Mouse (Mus musculus): ENCODE measurements around the gene Ppan. TPM values are rescaled to one million over a fixed set of nuclear protein-coding genes. Genes with fewer than 3 reads are reported as not detected.

Gene Ppan
- polyA plus RNA-seq, 1 experiment from 2014 or later = 42.2 TPM

- CTCF ChIA-PET = interaction anchor here (0.6 kb wide), 1 partner anchor 24 kb away, joined by 3 read pairs; no protein-coding TSS in a partner anchor
- POLR2A ChIA-PET = no interaction called here
- no peak for DNase-seq (ENCODE audit: low read depth, low spot score)
- no peak for TF ChIP-seq CTCF (IDR thresholded peaks at IDR 0.05)
- in situ Hi-C loops (cut with MboI; ENCODE audit: low pct_unique_long_range_greater_than_20kb) = no loop called here
- ATAC-seq = no peak
- no peaks in the 10 kb centered on the region for H3K27me3 ChIP-seq
These were observed 35.3 kb downstream of the Ppan start for GRCm38 (mm10) chr9:20923258-20923657.

Other genes starting within 250 kb of the Ppan start
- 439 TPM for gene Ubl5, start 245.3 kb upstream of the Ppan start, polyA plus RNA-seq (2021)
- gene Fbxl12, start 243.4 kb upstream of the Ppan start, polyA plus RNA-seq (2021) = 19.2 TPM
- 27.1 TPM for gene Pin1, start 236.1 kb upstream of the Ppan start, polyA plus RNA-seq (2021)
- 0.32 TPM for gene Olfm2, start 141.8 kb upstream of the Ppan start, polyA plus RNA-seq (2021)
- 0.08 TPM for gene Col5a3, start 73.1 kb upstream of the Ppan start, polyA plus RNA-seq (2021)
- gene Rdh8, start 69.7 kb upstream of the Ppan start, polyA plus RNA-seq (2021) = not detected
- 0.09 TPM for gene A230050P20Rik, start 19.5 kb upstream of the Ppan start, polyA plus RNA-seq (2021)
- gene Angptl6, start 8.4 kb upstream of the Ppan start, polyA plus RNA-seq (2021) = 1.8 TPM
- gene Eif3g, start 10.4 kb downstream of the Ppan start, polyA plus RNA-seq (2021) = 172 TPM
- gene Dnmt1, start 71.7 kb downstream of the Ppan start, polyA plus RNA-seq (2021) = 54.3 TPM
- 10.9 TPM for gene S1pr2, start 88.6 kb downstream of the Ppan start, polyA plus RNA-seq (2021)
- gene Mrpl4, start 114.6 kb downstream of the Ppan start, polyA plus RNA-seq (2021) = 89.1 TPM
- gene Icam1, start 127.8 kb downstream of the Ppan start, polyA plus RNA-seq (2021) = 0.06 TPM
- gene Icam4, start 141.2 kb downstream of the Ppan start, polyA plus RNA-seq (2021) = 0.99 TPM
- 1.1 TPM for gene Icam5, start 143.9 kb downstream of the Ppan start, polyA plus RNA-seq (2021)
- 0.10 TPM for gene Zglp1, start 178.9 kb downstream of the Ppan start, polyA plus RNA-seq (2021)
- 0.15 TPM for gene Gm49373, start 184.9 kb downstream of the Ppan start, polyA plus RNA-seq (2021)
- 61.0 TPM for gene Fdx1l, start 185.4 kb downstream of the Ppan start, polyA plus RNA-seq (2021)
- gene Gm38431, start 203.8 kb downstream of the Ppan start, polyA plus RNA-seq (2021) = 1.2 TPM
- 65.4 TPM for gene Raver1, start 203.8 kb downstream of the Ppan start, polyA plus RNA-seq (2021)
- 20.3 TPM for gene Tyk2, start 243.1 kb downstream of the Ppan start, polyA plus RNA-seq (2021)